Mouse (Mus musculus): ENCODE results near the gene Slc16a2. TPM values are rescaled to one million over a fixed set of nuclear protein-coding genes. Genes with fewer than 3 reads are reported as not detected.

The Slc16a2 gene
- polyA plus RNA-seq, 1 experiment from 2014 or later: 10.2 TPM

GRCm38 (mm10) chrX:103719618-103720185 lies 102.1 kb downstream of the Slc16a2 start:
- no peaks in the 10 kb centered on the region for H3K36me3 ChIP-seq (ENCODE audit: control insufficient read depth, insufficient read depth, low read length)
- no peak overlapping the region for H3K4me3 ChIP-seq (replicated peaks; ENCODE audit: low read length)
- no peaks in the 10 kb centered on the region for H3K4me1 ChIP-seq (ENCODE audit: control insufficient read depth, insufficient read depth, low read length)
- 58% methylated on average over 12 of the region's 12 CpGs for WGBS
- peaks cover 7% of the 10 kb centered on the region; the same call in 1 of the 2 replicates for H3K27me3 ChIP-seq (ENCODE audit: control insufficient read depth, insufficient read depth, low read length)
- H3K9me3 ChIP-seq (replicated peaks; ENCODE audit: control insufficient read depth, low read length): no peaks in the 10 kb centered on the region
- H3K9ac ChIP-seq (ENCODE audit: low read length): no peak overlapping the region
- H3K27ac ChIP-seq (ENCODE audit: low read length): no peak overlapping the region
- ATAC-seq (ENCODE audit: insufficient read depth, low FRiP score): no peak
- H3K4me2 ChIP-seq (ENCODE audit: low read depth, low read length): no peak overlapping the region

GRCm38 (mm10) chrX:103712922-103713321 lies 108.9 kb downstream of the Slc16a2 start:
- no peak overlapping the region for H3K4me2 ChIP-seq (ENCODE audit: low read depth, low read length)
- no peak overlapping the region for H3K4me3 ChIP-seq (replicated peaks; ENCODE audit: low read length)
- 43% methylated on average over 7 of the region's 7 CpGs for WGBS
- H3K9ac ChIP-seq (ENCODE audit: low read length): no peak overlapping the region
- H3K27me3 ChIP-seq (ENCODE audit: control insufficient read depth, insufficient read depth, low read length): peaks cover 13% of the 10 kb centered on the region; the same call in 1 of the 2 replicates
- no peak for ATAC-seq (ENCODE audit: insufficient read depth, low FRiP score)
- no peaks in the 10 kb centered on the region for H3K9me3 ChIP-seq (replicated peaks; ENCODE audit: control insufficient read depth, low read length)
- no peaks in the 10 kb centered on the region for H3K36me3 ChIP-seq (ENCODE audit: control insufficient read depth, insufficient read depth, low read length)
- H3K27ac ChIP-seq (ENCODE audit: low read length): no peak overlapping the region
- H3K4me1 ChIP-seq (ENCODE audit: control insufficient read depth, insufficient read depth, low read length): no peaks in the 10 kb centered on the region

- H3K4me3 ChIP-seq (replicated peaks; ENCODE audit: low read length): no peak overlapping the region
- H3K36me3 ChIP-seq (ENCODE audit: control insufficient read depth, insufficient read depth, low read length): no peaks in the 10 kb centered on the region
- H3K4me2 ChIP-seq (ENCODE audit: low read depth, low read length): no peak overlapping the region
- H3K9ac ChIP-seq (ENCODE audit: low read length): no peak overlapping the region
- no peaks in the 10 kb centered on the region for H3K9me3 ChIP-seq (replicated peaks; ENCODE audit: control insufficient read depth, low read length)
- WGBS: 76% methylated on average over 2 of the region's 2 CpGs
- no peaks in the 10 kb centered on the region for H3K4me1 ChIP-seq (ENCODE audit: control insufficient read depth, insufficient read depth, low read length)
- H3K27me3 ChIP-seq (ENCODE audit: control insufficient read depth, insufficient read depth, low read length): peaks cover 17% of the 10 kb centered on the region; the same call in 1 of the 2 replicates
- H3K27ac ChIP-seq (ENCODE audit: low read length): no peak overlapping the region
- no peak for ATAC-seq (ENCODE audit: insufficient read depth, low FRiP score)
These were observed 112.1 kb downstream of the Slc16a2 start for GRCm38 (mm10) chrX:103709671-103710070.

- Histone ChIP-seq H3K27me3 (ENCODE audit: control insufficient read depth, insufficient read depth, low read length) (peaks cover 22% of the 10 kb centered on the region; the same call in 1 of the 2 replicates), H3K9me3 (replicated peaks; ENCODE audit: control insufficient read depth, low read length) (no peaks in the 10 kb centered on the region), H3K27ac (ENCODE audit: low read length) (no peak overlapping the region), H3K9ac (ENCODE audit: low read length) (no peak overlapping the region), H3K4me3 (replicated peaks; ENCODE audit: low read length) (no peak overlapping the region), H3K36me3 (ENCODE audit: control insufficient read depth, insufficient read depth, low read length) (no peaks in the 10 kb centered on the region), H3K4me1 (ENCODE audit: control insufficient read depth, insufficient read depth, low read length) (no peaks in the 10 kb centered on the region), H3K4me2 (ENCODE audit: low read depth, low read length) (no peak overlapping the region)
- no peak for ATAC-seq (ENCODE audit: insufficient read depth, low FRiP score)
- WGBS: 82% methylated on average over 1 of the region's 1 CpGs
These were observed 113.2 kb downstream of the Slc16a2 start for GRCm38 (mm10) chrX:103708592-103708991.

- Histone ChIP-seq H3K27me3 (ENCODE audit: control insufficient read depth, insufficient read depth, low read length) (peaks cover 18% of the 10 kb centered on the region; the same call in 1 of the 2 replicates), H3K36me3 (ENCODE audit: control insufficient read depth, insufficient read depth, low read length) (no peaks in the 10 kb centered on the region), H3K4me1 (ENCODE audit: control insufficient read depth, insufficient read depth, low read length) (no peaks in the 10 kb centered on the region), H3K9me3 (replicated peaks; ENCODE audit: control insufficient read depth, low read length) (no peaks in the 10 kb centered on the region), H3K4me3 (replicated peaks; ENCODE audit: low read length) (no peak overlapping the region), H3K9ac (ENCODE audit: low read length) (no peak overlapping the region), H3K4me2 (ENCODE audit: low read depth, low read length) (no peak overlapping the region), H3K27ac (ENCODE audit: low read length) (no peak overlapping the region)
- ATAC-seq (ENCODE audit: insufficient read depth, low FRiP score): no peak
- WGBS: 66% methylated on average over 4 of the region's 4 CpGs
These were observed 117.2 kb downstream of the Slc16a2 start for GRCm38 (mm10) chrX:103704611-103705010.

- peaks cover 18% of the 10 kb centered on the region; the same call in 1 of the 2 replicates for H3K27me3 ChIP-seq (ENCODE audit: control insufficient read depth, insufficient read depth, low read length)
- 51% methylated on average over 4 of the region's 4 CpGs for WGBS
- H3K27ac ChIP-seq (ENCODE audit: low read length): no peak overlapping the region
- H3K36me3 ChIP-seq (ENCODE audit: control insufficient read depth, insufficient read depth, low read length): no peaks in the 10 kb centered on the region
- H3K4me1 ChIP-seq (ENCODE audit: control insufficient read depth, insufficient read depth, low read length): no peaks in the 10 kb centered on the region
- H3K4me3 ChIP-seq (replicated peaks; ENCODE audit: low read length): no peak overlapping the region
- H3K9me3 ChIP-seq (replicated peaks; ENCODE audit: control insufficient read depth, low read length): no peaks in the 10 kb centered on the region
- H3K4me2 ChIP-seq (ENCODE audit: low read depth, low read length): no peak overlapping the region
- no peak overlapping the region for H3K9ac ChIP-seq (ENCODE audit: low read length)
- no peak for ATAC-seq (ENCODE audit: insufficient read depth, low FRiP score)
These were observed 117.8 kb downstream of the Slc16a2 start for GRCm38 (mm10) chrX:103704024-103704423.

- H3K27me3 ChIP-seq (ENCODE audit: control insufficient read depth, insufficient read depth, low read length): peaks cover 35% of the 10 kb centered on the region; the same call in 1 of the 2 replicates
These were observed 124.0 kb downstream of the Slc16a2 start for GRCm38 (mm10) chrX:103697796-103698195.

GRCm38 (mm10) chrX:103696081-103696519 lies 125.7 kb downstream of the Slc16a2 start:
- Histone ChIP-seq H3K9me3 (replicated peaks; ENCODE audit: control insufficient read depth, low read length) (no peaks in the 10 kb centered on the region), H3K36me3 (ENCODE audit: control insufficient read depth, insufficient read depth, low read length) (no peaks in the 10 kb centered on the region), H3K27me3 (ENCODE audit: control insufficient read depth, insufficient read depth, low read length) (peaks cover 35% of the 10 kb centered on the region; the same call in 1 of the 2 replicates), H3K4me3 (replicated peaks; ENCODE audit: low read length) (peak overlapping the region; percentile 23), H3K27ac (ENCODE audit: low read length) (peak overlapping the region; percentile 60; the same call in 1 of the 2 replicates), H3K4me2 (ENCODE audit: low read depth, low read length) (peak overlapping the region; percentile 85; the same call in 1 of the 2 replicates), H3K4me1 (ENCODE audit: control insufficient read depth, insufficient read depth, low read length) (no peaks in the 10 kb centered on the region), H3K9ac (ENCODE audit: low read length) (peak overlapping the region; percentile 46)
- no peak; the same call in 1 of the 2 replicates for ATAC-seq (ENCODE audit: insufficient read depth, low FRiP score)
- WGBS: 12% methylated on average over 9 of the region's 9 CpGs

More at GRCm38 (mm10) chrX:103697796-103698195, 124.0 kb downstream of the Slc16a2 start:
- H3K36me3 ChIP-seq (ENCODE audit: control insufficient read depth, insufficient read depth, low read length): no peaks in the 10 kb centered on the region
- no peaks in the 10 kb centered on the region for H3K4me1 ChIP-seq (ENCODE audit: control insufficient read depth, insufficient read depth, low read length)
- no peak overlapping the region for H3K4me3 ChIP-seq (replicated peaks; ENCODE audit: low read length)
- no peak overlapping the region for H3K4me2 ChIP-seq (ENCODE audit: low read depth, low read length)
- no peak for ATAC-seq (ENCODE audit: insufficient read depth, low FRiP score)
- H3K9ac ChIP-seq (ENCODE audit: low read length): no peak overlapping the region
- no peaks in the 10 kb centered on the region for H3K9me3 ChIP-seq (replicated peaks; ENCODE audit: control insufficient read depth, low read length)
- WGBS: 68% methylated on average over 2 of the region's 2 CpGs
- no peak overlapping the region for H3K27ac ChIP-seq (ENCODE audit: low read length)

- H3K9ac ChIP-seq (ENCODE audit: low read length): peak overlapping the region; percentile 70
- no peaks in the 10 kb centered on the region for H3K4me1 ChIP-seq (ENCODE audit: control insufficient read depth, insufficient read depth, low read length)
- ATAC-seq (ENCODE audit: insufficient read depth, low FRiP score): peak; percentile 70
- no peaks in the 10 kb centered on the region for H3K36me3 ChIP-seq (ENCODE audit: control insufficient read depth, insufficient read depth, low read length)
- peak overlapping the region; percentile 50 for H3K4me3 ChIP-seq (replicated peaks; ENCODE audit: low read length)
- 2% methylated on average over 29 of the region's 41 CpGs for WGBS
- peaks cover 33% of the 10 kb centered on the region; the same call in 1 of the 2 replicates for H3K27me3 ChIP-seq (ENCODE audit: control insufficient read depth, insufficient read depth, low read length)
- peak overlapping the region; percentile 85 for H3K4me2 ChIP-seq (ENCODE audit: low read depth, low read length)
- H3K9me3 ChIP-seq (replicated peaks; ENCODE audit: control insufficient read depth, low read length): no peaks in the 10 kb centered on the region
- H3K27ac ChIP-seq (ENCODE audit: low read length): peak overlapping the region; percentile 18; the same call in 1 of the 2 replicates
These were observed 126.4 kb downstream of the Slc16a2 start for GRCm38 (mm10) chrX:103695165-103695996.
